Mouse (Mus musculus) left cerebral cortex, postnatal 4 days (tissue): ENCODE measurements around the gene Haao. TPM values are rescaled to one million over a fixed set of nuclear protein-coding genes. Genes with fewer than 3 reads are reported as not detected.
"Not testable (repeated sequence)": the region's sequence is repeated elsewhere in the genome, so short reads cannot be mapped to it uniquely, and the experiment has no call there.

ENCODE experiments used
- DNase-seq: peaks from one replicate; pipeline ENCODE4 v3.0.0-alpha.2; 2022
- intact Hi-C: fragments of 180-260 bp; cut with DNase I; formaldehyde crosslinking; loops from one replicate; pipeline ENCODE4 v1.15.1; 2025
- total RNA-seq, 2 experiments: library from RNA; stranded (reverse); gene quantifications; 2 replicates each; pipeline ENCODE4 v1.2.3; 2021

The Haao gene
- total RNA-seq, 2 experiments from 2014 or later, result 0.20 TPM; not detected in 1

DNA sequence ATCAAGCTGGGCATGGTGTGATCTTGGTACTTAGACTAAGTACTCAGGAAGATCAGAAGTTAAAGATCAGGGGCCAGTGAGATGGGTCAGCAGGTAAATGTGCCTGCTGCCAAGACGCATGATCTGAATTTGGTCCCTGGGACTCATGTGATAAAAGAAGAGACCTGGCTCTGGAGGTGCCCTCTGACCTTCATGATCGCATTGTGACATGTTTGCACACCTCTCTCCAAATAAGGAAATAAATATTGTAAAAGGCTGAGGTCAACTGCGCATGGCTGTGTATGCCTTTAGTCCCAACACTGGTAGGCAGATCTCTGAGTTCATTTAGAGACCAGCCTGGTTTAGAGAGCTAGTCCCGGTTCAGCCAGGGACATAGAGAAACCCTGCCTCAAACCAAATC is 22.6 kb upstream of the Haao start:
- DNase-seq, result no peak
- intact Hi-C loops, result no loop called here

DNA sequence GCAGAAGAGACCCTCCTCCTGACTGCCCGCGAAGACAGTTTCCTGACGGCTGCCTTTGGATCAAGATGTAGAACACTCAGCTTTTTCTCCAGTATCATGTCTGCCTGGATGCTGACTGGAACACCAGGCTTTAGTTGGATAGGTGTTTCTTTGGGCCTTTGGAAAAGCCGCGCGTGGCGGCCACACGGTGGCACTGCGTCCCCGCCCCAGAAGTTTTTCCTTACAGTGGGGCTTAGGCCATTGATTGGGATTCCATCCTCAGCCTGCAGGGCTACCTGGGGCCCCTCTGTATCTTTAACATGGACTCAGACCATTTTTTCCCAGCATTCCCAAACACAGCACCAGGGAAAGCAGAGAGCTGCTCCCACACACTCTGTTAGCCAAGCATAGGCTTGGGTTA is 18.8 kb upstream of the Haao start:
- intact Hi-C loops, result no loop called here
- DNase-seq, result peak; percentile 38

DNA sequence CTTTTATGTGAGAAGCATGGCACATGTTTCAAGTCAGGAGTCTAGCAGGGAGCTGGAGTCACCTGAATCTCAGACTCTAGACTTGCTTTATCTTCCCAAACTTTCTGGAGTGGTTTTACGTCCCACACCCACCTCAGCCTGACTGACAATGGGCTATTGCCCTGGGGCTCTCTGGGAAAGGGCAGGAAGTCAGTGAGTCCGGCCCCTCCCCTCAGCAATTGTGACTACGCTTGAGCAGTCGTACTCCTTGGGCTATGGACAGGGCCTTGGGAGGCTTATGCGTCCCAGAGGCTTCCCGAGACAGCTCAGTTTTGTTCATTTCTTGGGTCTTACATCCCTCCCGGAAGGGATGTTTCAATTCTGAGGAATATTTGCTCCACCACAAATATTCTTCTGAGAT is 17.6 kb upstream of the Haao start:
- no peak for DNase-seq
- intact Hi-C loops, result no loop called here

DNA sequence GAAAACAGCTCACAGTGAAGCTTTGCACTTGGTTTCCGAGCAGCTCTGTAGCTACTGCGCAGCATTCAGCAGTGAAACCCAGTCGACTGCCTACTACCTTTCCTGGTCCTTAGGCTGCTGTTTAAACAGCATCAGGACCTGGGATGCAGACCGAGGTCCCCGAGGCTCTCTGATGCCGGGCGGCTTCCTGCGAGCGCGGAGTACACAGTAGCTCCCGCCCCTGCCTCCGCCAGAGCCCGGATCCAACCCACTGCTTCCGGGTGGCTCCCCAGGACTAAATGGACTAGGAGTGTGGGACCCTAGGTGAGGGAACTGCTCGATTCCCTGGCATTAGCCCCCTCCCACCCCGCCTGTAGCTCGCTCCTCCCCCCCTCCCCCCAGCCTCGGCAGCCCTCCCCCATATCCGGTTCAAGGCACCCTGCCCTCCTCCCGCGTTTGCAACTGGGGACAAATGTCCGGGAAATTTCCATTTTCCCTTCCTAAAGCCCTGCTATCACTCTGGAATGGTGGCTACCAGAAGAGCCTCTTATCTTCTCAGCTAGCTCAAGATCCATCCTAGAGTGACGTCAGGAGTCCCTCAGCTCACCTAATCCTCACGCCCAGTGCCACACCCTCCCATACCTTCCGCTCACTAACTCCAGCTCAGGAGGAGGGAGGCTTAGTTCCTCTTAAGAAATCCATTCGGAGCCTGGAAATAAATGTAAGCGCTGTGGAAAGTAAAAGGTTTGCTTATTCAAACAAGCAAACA is 14.5 kb upstream of the Haao start:
- DNase-seq, result peak; percentile 60

DNA sequence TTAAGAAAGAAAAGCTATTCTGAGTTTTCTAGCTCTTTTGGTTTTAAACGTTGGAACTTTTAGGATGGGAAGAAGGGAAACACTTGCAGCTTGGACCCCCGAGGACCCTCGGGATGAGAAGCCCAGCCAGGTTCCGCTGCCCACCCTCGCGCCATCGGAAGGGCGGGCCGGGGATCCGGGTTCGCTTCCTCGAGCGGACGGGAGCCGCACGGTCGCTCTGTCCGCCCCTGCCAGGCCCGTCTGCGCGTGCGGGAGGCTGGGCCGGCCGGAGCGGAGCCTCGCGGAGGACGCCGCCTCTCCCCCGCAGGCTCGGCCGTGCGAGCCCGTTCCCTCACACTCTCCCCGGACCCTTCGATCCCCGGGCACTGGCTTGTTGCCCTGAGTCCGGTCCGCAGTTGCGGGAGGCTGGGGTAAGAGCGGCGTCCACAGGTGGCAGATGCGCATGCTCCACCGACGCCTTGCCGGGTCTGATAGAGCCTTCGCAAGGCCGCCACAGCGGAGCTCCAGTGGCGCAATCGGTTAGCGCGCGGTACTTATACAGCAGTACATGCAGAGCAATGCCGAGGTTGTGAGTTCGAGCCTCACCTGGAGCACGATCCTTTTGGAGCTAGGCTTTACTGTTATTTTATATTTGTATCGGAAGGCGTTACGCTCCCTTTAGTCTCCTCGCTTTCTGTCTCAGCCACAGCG is 13.8 kb upstream of the Haao start:
- intact Hi-C loops, result no loop called here
- peak; percentile 96 for DNase-seq

More for the DNA sequence above, 14.5 kb upstream of the Haao start:
- intact Hi-C loops, result no loop called here

DNA sequence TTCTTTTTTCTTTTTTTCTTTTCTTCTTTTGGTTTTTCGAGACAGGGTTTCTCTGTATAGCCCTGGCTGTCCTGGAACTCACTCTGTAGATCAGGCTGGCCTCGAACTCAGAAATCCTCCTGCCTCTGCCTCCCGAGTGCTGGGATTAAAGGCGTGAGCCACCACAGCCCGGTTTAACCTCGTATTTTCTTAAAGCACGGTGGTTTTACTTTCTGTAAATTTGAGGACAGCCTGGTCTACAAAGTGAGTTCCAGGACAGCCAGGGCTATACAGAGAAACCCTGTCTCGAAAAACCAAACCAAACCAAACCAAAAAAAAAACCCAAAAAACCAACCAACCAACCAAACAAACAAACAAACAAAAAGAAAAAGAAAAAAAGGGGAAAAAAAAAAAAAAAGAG is 13.2 kb upstream of the Haao start:
- intact Hi-C loops, DNase-seq: not testable (repeated sequence)

DNA sequence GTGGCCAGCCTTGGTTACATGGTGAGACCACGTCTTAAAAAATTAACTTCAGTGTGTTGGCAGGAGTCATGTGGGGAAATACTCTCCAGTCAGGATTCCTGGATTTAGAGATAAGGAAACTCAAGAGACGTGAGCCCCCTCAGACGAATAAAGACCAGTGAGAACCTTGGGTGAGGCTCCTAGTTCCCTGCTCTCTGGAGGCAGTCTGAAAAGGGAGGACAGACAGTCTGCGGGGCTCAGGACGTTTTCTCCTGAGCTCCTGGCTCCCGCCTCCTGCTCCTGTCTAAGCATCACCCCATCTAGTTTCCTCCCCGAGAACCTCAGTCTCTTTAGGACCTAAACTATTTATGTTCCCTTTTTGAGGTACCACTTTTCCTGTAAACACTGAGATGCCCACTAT is 12.5 kb upstream of the Haao start:
- no peak for DNase-seq
- intact Hi-C loops, result no loop called here

DNA sequence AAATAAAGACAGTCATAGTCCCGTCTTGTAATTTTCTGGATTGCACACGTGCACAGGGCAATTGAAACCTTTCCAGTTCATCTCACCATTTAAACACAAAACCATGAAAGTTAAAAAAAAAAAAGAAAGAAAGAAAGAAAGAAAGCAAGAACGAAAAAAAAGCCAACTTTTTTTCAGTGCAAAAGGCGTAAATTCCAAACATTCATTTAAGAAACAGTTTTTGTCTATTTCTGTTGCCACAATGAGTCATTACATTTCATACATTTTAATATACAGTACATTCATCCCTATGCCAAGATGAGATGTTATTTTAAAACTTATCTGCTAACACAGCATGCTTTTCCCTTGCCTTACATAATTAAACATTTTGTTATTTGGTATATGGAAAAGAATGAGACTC is 11.9 kb upstream of the Haao start:
- intact Hi-C loops, result loop anchor here (10.0 kb wide), 1 partner anchor 835 kb away; no protein-coding TSS in a partner anchor
- DNase-seq, result no peak

DNA sequence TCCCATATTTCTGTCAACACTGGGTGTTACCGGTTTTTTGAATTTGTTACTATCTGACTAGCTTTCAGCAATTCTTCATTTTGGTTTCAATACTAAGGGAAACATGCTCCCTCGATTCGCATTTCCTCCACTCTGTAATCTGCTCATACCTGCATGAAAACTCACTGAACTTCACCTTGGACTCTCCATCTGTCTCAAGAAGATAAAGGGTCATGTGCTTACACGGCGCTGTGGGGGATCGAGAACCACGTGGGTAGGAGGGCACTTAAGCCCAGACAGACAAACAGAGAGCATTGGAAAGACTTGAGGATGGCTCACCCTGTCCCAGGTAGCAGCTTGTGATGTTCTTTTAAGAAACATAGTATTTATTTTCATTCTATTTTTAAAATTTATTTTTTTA is 10.7 kb upstream of the Haao start:
- no peak for DNase-seq
- intact Hi-C loops, result loop anchor here (10.0 kb wide), 1 partner anchor 834 kb away; no protein-coding TSS in a partner anchor

DNA sequence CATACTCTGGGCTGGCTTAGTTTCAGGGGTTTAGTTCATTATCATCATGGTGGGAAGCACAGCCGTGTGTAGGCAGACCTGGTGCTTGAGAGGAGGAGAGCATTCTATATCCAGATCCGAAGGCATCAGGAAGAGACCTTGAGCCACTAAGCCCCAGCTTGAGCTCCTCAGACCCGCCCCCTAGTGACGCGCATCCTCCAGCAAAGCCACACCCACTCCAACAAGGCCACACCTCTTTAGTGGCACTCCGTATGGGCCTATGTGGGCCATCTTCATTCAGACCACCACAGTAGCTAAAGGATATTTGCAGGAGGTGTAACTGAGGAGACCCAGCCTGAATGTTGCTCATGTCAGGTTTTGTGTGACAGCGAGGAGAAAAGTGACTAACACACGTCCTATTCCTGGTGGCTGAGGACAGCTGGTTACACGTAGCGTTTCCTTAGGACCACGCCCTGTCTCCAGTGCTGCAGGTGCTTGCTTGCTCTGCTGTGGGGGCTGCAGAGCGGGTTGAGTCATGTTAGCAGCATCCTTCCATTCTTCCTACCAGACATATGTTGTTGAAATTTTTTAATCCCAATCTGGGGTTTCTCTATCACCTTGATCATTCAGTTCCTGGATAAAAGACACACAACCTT is 6.6 kb upstream of the Haao start:
- intact Hi-C loops, result loop anchor here (5.0 to 10.0 kb wide), 3 partner anchors 222 to 830 kb away; partner anchors contain the start of gene Kcng3
- no peak for DNase-seq

DNA sequence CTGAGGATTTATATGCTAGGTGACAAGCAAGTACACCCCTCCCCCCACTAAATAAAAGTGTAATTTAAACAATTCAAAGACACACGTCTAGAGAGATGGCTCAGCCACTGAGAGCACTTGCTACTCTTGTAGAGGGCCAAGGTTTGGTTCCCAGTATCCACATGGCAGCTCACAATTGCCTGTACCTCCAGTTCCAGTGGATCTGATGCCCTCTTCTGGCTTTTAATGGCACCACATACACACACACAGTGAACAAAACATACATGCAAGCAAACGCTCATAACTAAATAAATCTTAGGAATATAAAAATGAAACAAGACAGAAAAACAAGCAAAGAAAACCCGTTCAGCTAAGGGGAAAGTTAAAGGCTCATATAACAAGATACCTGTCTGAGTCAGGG is 6.1 kb upstream of the Haao start:
- intact Hi-C loops, result loop anchor here (5.0 to 10.0 kb wide), 3 partner anchors 222 to 829 kb away; partner anchors contain the start of gene Kcng3

DNA sequence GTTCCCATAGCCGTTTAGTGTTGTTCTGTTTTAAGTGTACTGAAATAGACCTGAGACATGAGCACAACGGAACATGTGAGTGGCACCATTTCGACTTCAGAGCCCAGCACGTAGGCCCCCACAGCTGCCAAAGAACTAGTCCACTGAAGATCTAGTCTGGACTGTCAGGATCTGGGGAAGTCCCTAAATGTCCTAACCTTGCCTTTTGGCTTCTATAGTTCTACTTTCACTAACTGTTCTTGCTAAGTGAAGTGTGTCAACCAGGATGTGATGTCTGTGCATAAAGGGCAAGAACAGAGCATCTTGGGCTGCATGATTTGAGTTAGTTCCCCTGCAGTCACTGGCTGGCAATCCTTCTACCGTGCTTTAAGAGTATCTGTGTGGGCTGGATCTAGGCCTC is 3.1 kb upstream of the Haao start:
- intact Hi-C loops, result loop anchor here (5.0 to 10.0 kb wide), 3 partner anchors 219 to 826 kb away; partner anchors contain the start of gene Kcng3
- DNase-seq, result no peak

More for the DNA sequence above, 6.1 kb upstream of the Haao start:
- DNase-seq, result no peak

DNA sequence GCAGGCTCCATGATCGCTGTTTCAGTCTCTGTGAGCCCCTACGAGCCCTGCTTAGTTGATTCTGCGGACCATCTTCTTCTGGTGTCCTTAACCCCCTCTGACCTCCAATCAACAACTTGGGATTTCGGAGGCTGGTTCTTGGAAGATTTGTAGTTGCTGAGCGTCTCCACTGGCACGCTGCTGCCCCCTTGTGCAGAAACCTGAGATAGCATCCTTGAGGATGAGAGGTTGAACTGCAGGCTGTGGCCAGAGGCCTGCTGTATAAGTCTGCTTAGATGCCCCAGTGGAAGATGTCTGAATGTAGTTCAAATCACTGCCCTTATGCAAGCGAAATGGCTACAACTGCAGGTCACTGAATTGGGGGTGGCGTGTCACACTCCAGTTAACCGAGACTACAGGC is 2.7 kb upstream of the Haao start:
- intact Hi-C loops, result loop anchor here (5.0 to 10.0 kb wide), 3 partner anchors 218 to 826 kb away; partner anchors contain the start of gene Kcng3
- peak; percentile 91 for DNase-seq

DNA sequence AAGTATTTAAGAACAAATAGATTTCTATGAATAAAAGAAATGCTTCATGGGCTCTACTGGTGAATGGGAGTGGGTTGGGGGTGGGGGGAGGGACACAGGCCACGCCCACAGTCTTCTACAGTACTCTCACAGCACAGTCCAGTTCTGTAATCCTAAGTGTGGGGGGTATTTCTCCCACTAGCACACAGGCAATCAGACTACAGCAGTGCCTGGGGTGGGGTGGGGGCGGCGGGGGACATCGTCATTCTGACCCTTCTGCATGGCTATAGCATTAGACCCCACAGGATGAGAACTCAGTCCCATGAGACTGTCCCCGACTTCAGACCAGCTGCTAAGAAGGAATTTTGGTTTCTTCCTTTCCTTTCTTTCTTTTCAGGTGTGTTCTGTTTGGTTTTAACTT is 2.0 kb upstream of the Haao start:
- no peak for DNase-seq
- intact Hi-C loops, result loop anchor here (5.0 to 10.0 kb wide), 3 partner anchors 217 to 825 kb away; partner anchors contain the start of gene Kcng3

DNA sequence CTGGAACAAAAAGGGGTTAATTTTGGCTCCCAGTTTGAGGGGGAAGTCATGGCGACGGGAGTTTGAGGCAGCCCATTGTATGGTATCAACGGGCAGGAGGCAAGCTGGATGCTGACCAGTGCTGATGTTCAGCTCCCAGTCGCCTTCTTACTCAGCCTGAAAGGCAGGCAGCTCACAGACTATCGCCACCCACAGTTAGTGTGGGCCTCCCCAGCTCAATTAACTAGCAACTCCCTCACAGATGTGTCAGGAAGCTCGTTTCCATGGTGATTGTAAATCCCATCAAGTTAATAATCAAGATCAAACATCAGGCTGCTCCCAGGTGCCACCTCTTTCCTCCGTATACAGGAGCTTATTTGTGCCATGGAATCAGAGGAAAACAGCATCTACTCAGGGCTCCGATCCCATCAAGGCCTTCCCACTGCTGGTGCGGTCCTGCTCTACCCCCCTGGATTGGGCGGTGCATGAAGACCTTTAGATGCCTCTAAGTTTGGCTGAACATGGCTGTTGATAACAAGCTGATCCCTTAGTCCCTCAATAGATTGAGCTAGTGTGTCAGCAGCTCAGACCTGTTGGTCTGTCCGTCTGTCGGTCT is 1.4 kb upstream of the Haao start:
- intact Hi-C loops, result no loop called here
- DNase-seq, result no peak

DNA sequence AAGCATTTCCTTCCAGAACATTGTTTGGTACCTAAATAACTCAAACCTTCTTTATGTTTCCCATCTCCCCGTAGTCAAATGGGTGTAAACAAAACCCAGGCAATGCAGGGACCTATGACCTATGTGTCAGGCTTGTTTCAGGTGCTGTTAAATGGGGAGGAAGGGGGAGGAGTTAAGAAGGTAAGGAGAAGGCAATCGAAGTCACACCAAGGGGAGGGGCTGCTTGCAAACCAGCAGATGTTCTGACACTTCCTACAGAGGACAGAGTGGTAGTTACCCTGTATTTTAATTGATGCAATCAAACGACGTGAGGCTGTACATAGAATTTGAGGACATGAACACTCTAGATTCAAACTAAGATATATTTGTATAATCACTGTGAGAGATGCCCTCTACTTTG is 719 bp upstream of the Haao start:
- no peak for DNase-seq
- intact Hi-C loops, result no loop called here

DNA sequence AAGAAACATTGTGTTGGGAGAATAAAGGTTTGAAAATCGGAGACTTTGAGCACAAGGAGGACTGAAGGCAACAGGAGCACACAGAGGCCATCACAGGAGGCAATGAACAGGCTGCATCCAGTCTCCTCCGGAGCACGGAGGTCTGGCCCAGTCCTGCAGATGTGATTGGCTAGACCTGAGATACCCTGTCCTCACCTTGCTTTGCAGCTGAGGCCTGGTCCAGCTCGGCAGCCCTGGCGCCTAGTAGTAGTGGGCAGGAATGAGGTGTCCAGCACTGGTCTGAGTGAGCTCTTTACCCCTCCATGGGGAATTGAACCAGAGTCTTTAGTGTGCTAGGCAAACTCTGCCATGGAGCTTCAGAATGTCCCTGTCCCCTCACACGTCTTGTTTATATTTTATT is 663 bp downstream of the Haao start:
- intact Hi-C loops, result no loop called here
- DNase-seq, result no peak

DNA sequence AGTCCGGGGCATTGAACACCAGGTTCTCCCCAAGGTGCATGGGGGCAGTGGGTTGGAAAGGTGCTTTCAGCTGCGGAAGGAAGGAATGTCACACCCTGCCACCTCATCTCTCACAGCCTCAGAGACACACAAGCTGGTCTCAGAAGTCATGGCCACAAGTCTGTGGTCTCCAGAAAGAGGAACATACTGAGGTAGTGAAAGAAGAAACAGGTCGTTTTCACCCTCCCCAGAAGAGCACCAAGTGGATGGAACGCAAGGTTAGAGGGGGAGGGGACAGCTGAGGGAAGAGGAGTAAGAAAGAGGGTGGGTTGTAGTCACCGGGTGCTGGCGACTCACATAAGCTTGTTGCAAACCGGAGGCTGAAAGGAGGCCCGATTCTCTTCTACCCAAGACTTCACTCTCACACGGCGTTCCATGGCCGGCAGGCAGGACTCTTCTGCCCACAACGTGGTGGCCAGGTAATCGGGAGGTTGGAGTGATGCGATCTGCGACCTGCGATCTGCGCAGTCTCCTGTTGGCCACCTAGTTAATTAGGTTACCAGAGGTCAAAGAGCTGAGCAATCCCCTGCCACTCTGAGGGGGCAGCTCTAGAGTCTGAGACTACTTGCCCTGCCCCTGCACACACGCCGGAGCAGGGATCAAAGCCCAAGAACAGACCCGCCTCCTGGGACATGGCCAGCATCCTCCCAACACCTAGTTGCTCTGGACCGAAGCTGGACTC is 1.3 kb downstream of the Haao start:
- intact Hi-C loops, result no loop called here
- DNase-seq, result no peak

DNA sequence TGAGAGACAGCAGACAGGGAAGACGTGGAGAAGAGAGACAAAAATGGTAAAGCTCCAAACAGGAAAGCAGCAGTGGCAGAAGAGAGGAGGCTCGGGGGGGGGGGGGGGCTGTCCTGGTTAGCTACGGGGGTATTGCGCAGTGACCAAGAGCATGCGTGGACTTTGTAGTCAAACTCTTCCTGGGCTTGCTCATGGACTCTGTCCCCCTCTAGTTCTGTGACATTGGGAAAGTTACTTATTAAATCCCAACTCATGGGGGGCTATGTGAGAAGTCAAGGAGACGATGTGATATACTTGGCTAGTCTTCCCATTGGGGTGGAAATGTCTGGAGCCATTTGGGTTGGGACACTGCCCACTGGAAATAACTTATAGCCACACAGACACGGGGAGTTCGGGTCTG is 2.2 kb downstream of the Haao start:
- DNase-seq, result no peak
- intact Hi-C loops, result no loop called here

DNA sequence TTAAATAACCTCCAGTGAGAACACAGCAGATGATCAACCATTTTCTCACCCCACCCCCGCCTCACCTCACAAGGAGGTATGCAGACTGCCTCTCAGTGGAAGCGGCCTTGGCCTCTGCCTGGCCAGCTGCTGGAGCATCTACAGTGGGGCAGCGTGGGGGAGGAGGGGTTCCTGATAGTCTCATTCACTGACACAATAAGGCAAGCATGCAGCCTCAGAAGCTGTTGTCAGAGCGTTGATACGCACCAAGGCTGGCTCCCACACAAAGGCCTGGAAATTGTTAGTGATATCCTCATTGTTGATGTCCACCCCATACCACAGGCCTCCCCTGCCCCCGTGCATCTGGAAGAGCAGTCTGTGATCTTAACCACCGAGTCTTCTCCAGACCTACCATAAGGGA is 4.0 kb downstream of the Haao start:
- no peak for DNase-seq
- intact Hi-C loops, result no loop called here
